Mouse (Mus musculus) bone marrow macrophage, adult 2 months (primary cell): ENCODE data around the gene Clns1a.

Experiments
- CTCF ChIP-seq: IDR thresholded peaks from 2 replicates; pipeline ENCODE4 v1.5.1; 2012; ENCODE audit warnings: low read depth, mild to moderate bottlenecking, low read length, moderate library complexity
- POLR2A ChIP-seq: IDR thresholded peaks from 2 replicates; pipeline ENCODE4 v1.6.1; 2012; ENCODE audit warnings: mild to moderate bottlenecking, low read depth, low read length, borderline replicate concordance

- TF ChIP-seq CTCF (no peak), POLR2A (no peak)
Observed at GRCm38 (mm10) chr7:97650729-97651128, 45.7 kb upstream of the Clns1a start.
